Mouse (Mus musculus) hindbrain, embryonic 12.5 days (tissue): Measurements from ENCODE around the gene Foxd3. TPM values are rescaled to one million over a fixed set of nuclear protein-coding genes. Genes with fewer than 3 reads are reported as not detected.

ENCODE experiments used
- microRNA-seq: library from miRNA; unstranded; fragments of <30 nt; microRNA quantifications from one replicate; pipeline ENCODE4, GENCODE M21; 2017
- polyA plus RNA-seq: library from polyadenylated mRNA; unstranded; fragments of >200 nt; fragmentation: Nextera tagmentation; extraction: Ambion mirVana; gene quantifications from 2 replicates; pipeline ENCODE4 v1.2.1, GENCODE M21; 2016

Gene Foxd3
- polyA plus RNA-seq, 1 experiment from 2014 or later: 4.4 TPM

Small RNAs within 50 kb of the gene (microRNA-seq; reads per million reads assigned to microRNA genes)
- not detected for gene Gm23366

Other genes with a start within 250 kb of the Foxd3 start
- 14.0 and 14.3 TPM in 2 replicates for gene Alg6, start 59.4 kb downstream of the Foxd3 start, polyA plus RNA-seq
- gene Efcab7, start 172.9 kb downstream of the Foxd3 start, polyA plus RNA-seq: 27.7 and 28.3 TPM in 2 replicates